Mouse (Mus musculus) midbrain, postnatal 0 days (tissue): Measurements from ENCODE around the gene Tmbim6. TPM values are rescaled to one million over a fixed set of nuclear protein-coding genes. Genes with fewer than 3 reads are reported as not detected.
A peak's percentile ranks its signal among the peaks of the same experiment; 100 is the strongest.

Experiments used
- ATAC-seq: fragments of 200-750 bp; cut with Nextera tagmentation; 2 replicates; pipeline ENCODE4 v1.8.0; 2017; ENCODE audit warnings: moderate number of reproducible peaks, mild to moderate bottlenecking, moderate TSS enrichment, moderate library complexity; ENCODE audit not compliant: low FRiP score
- DNase-seq: peaks from one replicate; pipeline ENCODE4 v3.0.0-alpha.2; 2015; ENCODE audit warnings: low spot score
- H3K27ac ChIP-seq: fragments of 300-500 bp; sonication (generic); 2 replicates; pipeline ENCODE4 v1.5.1; 2014; ENCODE audit warnings: low read depth, mild to moderate bottlenecking, low read length, mixed read lengths
- H3K27me3 ChIP-seq: fragments of 300-500 bp; sonication (generic); 2 replicates; pipeline ENCODE4 v1.6.1; 2014; ENCODE audit warnings: low read length, control low read depth, mixed read lengths; ENCODE audit not compliant: insufficient read depth
- H3K36me3 ChIP-seq: fragments of 300-500 bp; sonication (generic); 2 replicates; pipeline ENCODE4 v1.6.1; 2014; ENCODE audit warnings: low read length, control low read depth, mixed read lengths; ENCODE audit not compliant: insufficient read depth
- H3K4me1 ChIP-seq: fragments of 300-500 bp; sonication (generic); 2 replicates; pipeline ENCODE4 v1.6.1; 2014; ENCODE audit warnings: mild to moderate bottlenecking, control low read depth, antibody characterized with exemption, low read length, mixed read lengths; ENCODE audit not compliant: insufficient read depth
- H3K4me2 ChIP-seq: fragments of 300-500 bp; sonication (generic); 2 replicates; pipeline ENCODE4 v1.6.1; 2014; ENCODE audit warnings: low read depth, mild to moderate bottlenecking, low read length, mixed read lengths; ENCODE audit not compliant: poor library complexity, severe bottlenecking
- H3K4me3 ChIP-seq: fragments of 300-500 bp; sonication (generic); 2 replicates; pipeline ENCODE4 v1.5.1; 2014; ENCODE audit warnings: low read depth, mild to moderate bottlenecking, low read length, moderate library complexity
- H3K9ac ChIP-seq: fragments of 300-500 bp; sonication (generic); replicated peaks from 2 replicates; pipeline ENCODE4 v1.6.1; 2014; ENCODE audit warnings: mild to moderate bottlenecking, low read length, moderate library complexity, mixed read lengths; ENCODE audit not compliant: poor library complexity, severe bottlenecking
- H3K9me3 ChIP-seq: fragments of 300-500 bp; sonication (generic); 2 replicates; pipeline ENCODE4 v1.6.1; 2016; ENCODE audit warnings: low read length, control low read depth
- CTCF ChIP-seq: IDR thresholded peaks from 2 replicates; pipeline ENCODE4 v1.5.1; 2016; ENCODE audit warnings: antibody characterized with exemption, mild to moderate bottlenecking
- WGBS: fragments of 180-500 bp; shearing (Covaris S2); extraction: QIAGEN DNeasy Blood & Tissue Kit; methylation state at CpG from one replicate; pipeline ENCODE4 v1.1.7; 2014; 5-methylcytosine and 5-hydroxymethylcytosine counted together
- polyA plus RNA-seq: library from polyadenylated mRNA; unstranded; fragments of >200 nt; fragmentation: Nextera tagmentation; extraction: Ambion mirVana; gene quantifications from 2 replicates; pipeline ENCODE4 v1.2.1, GENCODE M21; 2015
- total RNA-seq: library from RNA; depleted of rRNA; stranded (reverse); fragments of >200 nt; gene quantifications from 2 replicates; pipeline ENCODE4 v1.2.3, GENCODE M21; 2014

Tmbim6 gene
- total and polyA plus RNA-seq, 2 experiments from 2014 or later: 327 TPM

DNA sequence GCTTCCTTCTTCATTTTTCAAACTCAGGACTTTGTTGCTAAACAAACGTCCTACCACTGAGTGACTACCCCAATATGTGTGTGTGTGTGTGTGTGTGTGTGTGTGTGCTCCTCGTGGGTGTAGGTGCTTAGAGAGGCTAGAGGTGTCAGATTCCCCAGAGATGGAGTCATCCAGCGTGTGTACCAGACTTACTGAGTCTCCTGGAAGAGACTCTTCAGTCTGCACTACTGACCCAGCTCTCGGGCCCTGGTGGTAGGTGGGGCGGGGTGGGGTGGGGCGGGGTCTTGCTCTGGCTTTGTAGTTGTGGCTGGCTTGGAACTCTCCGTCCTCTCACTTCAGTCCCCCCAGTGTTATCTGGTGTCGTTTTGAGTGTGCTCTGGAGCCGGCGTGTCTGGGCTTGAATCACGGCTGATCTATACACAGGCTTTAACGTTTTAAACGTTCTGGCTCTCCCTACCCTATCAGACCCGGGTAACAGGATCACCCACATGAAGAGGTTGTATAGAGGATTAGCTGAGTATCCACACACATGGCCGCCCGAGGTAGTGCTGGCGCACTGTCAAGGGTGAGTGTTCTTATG, 25.1 kb downstream of the Tmbim6 start:
- Histone ChIP-seq H3K4me3 (no peak overlapping the region), H3K4me1 (peaks cover 10% of the 10 kb centered on the region; the same call in 1 of the 2 replicates), H3K27ac (no peak overlapping the region), H3K9ac (no peak overlapping the region), H3K4me2 (no peak overlapping the region), H3K36me3 (peaks cover 11% of the 10 kb centered on the region), H3K27me3 (no peaks in the 10 kb centered on the region), H3K9me3 (no peaks in the 10 kb centered on the region)
- WGBS: 45% methylated on average over 17 of the region's 17 CpGs
- ATAC-seq: no peak
- TF ChIP-seq CTCF: no peak
- DNase-seq: no peak

DNA sequence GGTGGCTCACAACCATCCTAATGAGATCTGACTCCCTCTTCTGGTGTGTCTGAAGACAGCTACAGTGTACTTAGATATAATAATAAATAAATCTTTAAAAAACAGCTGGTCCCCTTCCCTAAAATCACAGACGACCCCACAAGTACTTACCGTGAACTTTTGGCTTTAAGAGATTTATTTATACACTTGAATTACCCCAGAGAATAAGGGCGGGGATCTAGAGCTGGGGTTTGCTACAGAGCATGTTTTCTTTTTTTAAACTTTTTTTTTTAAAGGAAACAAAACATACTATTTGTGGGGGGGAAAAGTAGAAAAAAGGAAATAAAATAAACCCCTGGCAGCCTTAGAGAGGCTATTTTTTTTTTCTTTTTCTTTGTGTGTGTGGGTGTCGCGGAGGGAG, 27.4 kb downstream of the Tmbim6 start:
- 26% methylated on average over 5 of the region's 5 CpGs for WGBS
- H3K27me3 ChIP-seq: no peaks in the 10 kb centered on the region
- no peak overlapping the region for H3K9ac ChIP-seq
- ATAC-seq (no peak), DNase-seq (no peak)
- peaks cover 10% of the 10 kb centered on the region; the same call in 1 of the 2 replicates for H3K4me1 ChIP-seq
- H3K27ac ChIP-seq: no peak overlapping the region
- no peak for TF ChIP-seq CTCF
- H3K4me2 ChIP-seq: peak overlapping the region; percentile 26; the same call in 1 of the 2 replicates
- no peaks in the 10 kb centered on the region for H3K9me3 ChIP-seq
- H3K4me3 ChIP-seq: no peak overlapping the region
- peaks cover 26% of the 10 kb centered on the region for H3K36me3 ChIP-seq

DNA sequence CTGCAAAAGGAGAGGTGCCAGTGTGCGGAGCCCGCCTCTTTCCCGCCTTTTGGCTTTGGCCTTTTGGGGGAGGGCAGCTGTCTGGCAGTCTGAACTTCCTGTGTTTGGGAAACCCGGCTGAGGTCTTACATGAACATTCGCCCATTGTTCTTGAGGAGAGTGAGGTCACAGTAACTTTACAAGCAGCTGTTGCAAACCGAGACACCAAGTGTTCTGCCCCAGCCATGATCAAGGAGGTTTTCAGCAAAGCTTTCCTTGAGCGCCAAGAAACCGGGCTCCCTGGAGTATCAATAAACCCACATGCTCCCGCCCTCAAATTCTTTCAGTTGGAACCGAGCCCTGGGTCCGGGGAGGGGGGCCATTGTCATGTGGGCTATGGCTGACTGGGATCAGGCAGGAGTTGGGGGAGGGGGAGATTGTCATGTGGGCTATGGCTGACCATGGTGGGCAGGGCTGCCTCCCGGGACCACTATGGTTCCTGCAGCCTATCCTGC, 27.9 kb downstream of the Tmbim6 start:
- Histone ChIP-seq H3K4me1 (peaks cover 10% of the 10 kb centered on the region; the same call in 1 of the 2 replicates), H3K27me3 (no peaks in the 10 kb centered on the region), H3K4me3 (no peak overlapping the region), H3K9me3 (no peaks in the 10 kb centered on the region), H3K9ac (0 out of 2 replicates have a peak overlapping the region, but pooled peaks have one; percentile 8), H3K36me3 (peaks cover 30% of the 10 kb centered on the region), H3K27ac (0 out of 2 replicates have a peak overlapping the region, but pooled peaks have one; percentile 26), H3K4me2 (peak overlapping the region; percentile 26)
- peak; percentile 78 for DNase-seq
- ATAC-seq: peak; percentile 48; the same call in 1 of the 2 replicates
- TF ChIP-seq CTCF: no peak
- 5% methylated on average over 12 of the region's 12 CpGs for WGBS

DNA sequence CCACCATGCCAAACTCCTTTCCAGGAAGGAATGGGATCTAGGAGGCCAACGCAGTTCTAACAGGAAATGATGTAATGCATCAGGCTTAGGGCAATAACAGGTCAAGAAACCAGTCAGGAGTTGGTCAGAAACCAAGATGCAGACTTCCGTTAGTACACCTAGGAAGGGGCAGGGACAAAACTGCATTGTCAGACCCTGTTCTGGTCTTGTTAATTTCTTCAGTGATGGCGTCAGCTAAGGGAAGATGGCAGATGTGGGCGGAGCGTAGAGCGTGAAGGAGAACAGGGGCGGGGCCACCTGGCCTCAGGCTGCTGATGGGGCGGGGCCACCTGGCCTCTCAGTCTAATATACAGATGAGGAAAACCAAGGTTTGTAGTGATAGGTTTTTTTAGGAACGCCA, 28.5 kb downstream of the Tmbim6 start:
- Histone ChIP-seq H3K4me2 (peak overlapping the region; percentile 26; the same call in 1 of the 2 replicates), H3K27me3 (no peaks in the 10 kb centered on the region), H3K4me3 (no peak overlapping the region), H3K27ac (peak overlapping the region; percentile 26; the same call in 1 of the 2 replicates), H3K9ac (no peak overlapping the region), H3K9me3 (no peaks in the 10 kb centered on the region), H3K36me3 (peaks cover 35% of the 10 kb centered on the region), H3K4me1 (peaks cover 9% of the 10 kb centered on the region; the same call in 1 of the 2 replicates)
- ATAC-seq (no peak), DNase-seq (no peak)
- TF ChIP-seq CTCF: no peak
- 78% methylated on average over 9 of the region's 9 CpGs for WGBS

DNA sequence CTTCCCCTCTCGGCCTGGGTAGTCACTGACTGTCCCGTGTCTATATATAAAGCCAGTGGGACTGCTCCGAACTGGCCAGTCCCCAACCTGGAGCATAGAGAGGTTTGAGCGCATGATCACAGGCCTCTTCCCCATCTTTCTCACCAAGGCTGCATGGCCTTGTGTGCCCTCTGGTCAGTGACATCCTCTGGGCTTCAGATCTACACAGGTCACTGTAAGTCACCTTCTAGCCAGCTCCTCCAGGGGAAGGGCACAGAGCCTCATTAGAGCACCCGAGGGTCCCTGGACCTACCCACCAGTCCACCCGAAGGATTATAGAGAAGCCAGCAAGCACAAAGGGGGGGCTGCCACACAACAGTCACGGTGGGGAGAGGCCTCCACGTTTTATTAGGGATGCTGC, 29.0 kb downstream of the Tmbim6 start:
- Histone ChIP-seq H3K4me3 (no peak overlapping the region), H3K27ac (no peak overlapping the region; the same call in 1 of the 2 replicates), H3K9ac (no peak overlapping the region), H3K9me3 (no peaks in the 10 kb centered on the region), H3K36me3 (peaks cover 39% of the 10 kb centered on the region), H3K27me3 (no peaks in the 10 kb centered on the region), H3K4me2 (no peak overlapping the region), H3K4me1 (peaks cover 7% of the 10 kb centered on the region; the same call in 1 of the 2 replicates)
- TF ChIP-seq CTCF: no peak
- 85% methylated on average over 8 of the region's 8 CpGs for WGBS
- DNase-seq: no peak
- no peak for ATAC-seq

DNA sequence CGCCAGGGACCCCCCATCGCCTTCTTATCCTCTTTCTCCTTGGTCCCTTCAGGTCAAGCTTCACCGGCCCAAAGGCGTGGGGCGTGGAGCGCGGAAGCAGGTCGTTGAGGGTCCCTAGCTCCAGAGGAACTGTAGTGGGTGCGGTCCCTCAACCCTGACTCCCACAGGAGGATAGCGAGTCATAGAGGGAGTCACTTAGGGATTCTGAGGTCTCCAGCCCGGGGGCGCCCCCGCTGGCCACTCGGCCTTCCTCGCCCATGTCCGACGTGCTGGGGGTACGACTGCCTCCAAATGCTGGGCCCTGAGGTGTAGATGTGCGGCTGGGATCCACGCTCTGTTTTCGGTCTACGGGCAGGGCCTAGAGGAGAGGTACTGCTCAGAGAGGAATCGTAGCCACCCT, 29.9 kb downstream of the Tmbim6 start:
- WGBS: 94% methylated on average over 23 of the region's 23 CpGs
- no peaks in the 10 kb centered on the region for H3K27me3 ChIP-seq
- no peaks in the 10 kb centered on the region for H3K9me3 ChIP-seq
- H3K4me1 ChIP-seq: peaks cover 7% of the 10 kb centered on the region; the same call in 1 of the 2 replicates
- H3K36me3 ChIP-seq: peaks cover 47% of the 10 kb centered on the region
- no peak overlapping the region for H3K4me2 ChIP-seq
- no peak overlapping the region for H3K4me3 ChIP-seq
- H3K9ac ChIP-seq: no peak overlapping the region
- no peak for ATAC-seq
- TF ChIP-seq CTCF: no peak
- no peak for DNase-seq
- no peak overlapping the region for H3K27ac ChIP-seq
